Mouse (Mus musculus) kidney, adult 2 months (tissue): ENCODE data around the gene Nit2.
A peak's percentile ranks its signal among the peaks of the same experiment; 100 is the strongest.

Source experiments
- CTCF ChIP-seq: fragments of 200-500 bp; conservative IDR thresholded peaks from 2 replicates; pipeline ENCODE4 v1.5.1; 2011; ENCODE audit warnings: low read depth, mild to moderate bottlenecking, control low read depth, low read length, moderate library complexity, mixed read lengths; ENCODE audit not compliant: insufficient read depth, insufficient read length
- POLR2A ChIP-seq: fragments of 200-500 bp; IDR thresholded peaks from one replicate; pipeline ENCODE4 v1.6.1; 2011; ENCODE audit warnings: low read depth, low read length, control low read depth

- no peak for TF ChIP-seq CTCF
- peak; percentile 14 for TF ChIP-seq POLR2A
Measured at GRCm38 (mm10) chr16:57120913-57121815, 46.0 kb downstream of the Nit2 start, which contains the start of gene Tomm70a.
